Mouse (Mus musculus) skeletal muscle tissue, adult 2 months (tissue): ENCODE results near the gene Jpt1.
"Not testable (repeated sequence)": the region's sequence is repeated elsewhere in the genome, so short reads cannot be mapped to it uniquely, and the experiment has no call there.

Source experiments
- DNase-seq: peaks from one replicate; pipeline ENCODE4 v3.0.0-alpha.2; 2012; ENCODE audit warnings: low read depth, low spot score

The Jpt1 gene

GRCm38 (mm10) chr11:115475758-115476237 lies 38.4 kb downstream of the Jpt1 start:
- no peak for DNase-seq

GRCm38 (mm10) chr11:115475025-115475757 lies 39.0 kb downstream of the Jpt1 start, which contains the start of gene Armc7:
TSS of gene Armc7 (plus strand) at chr11:115475667.
- DNase-seq, result peak; percentile 87

- peak; percentile 91 for DNase-seq
These were observed 40.4 kb downstream of the Jpt1 start for GRCm38 (mm10) chr11:115473626-115474275.

GRCm38 (mm10) chr11:115472183-115472582 lies 42.0 kb downstream of the Jpt1 start:
- DNase-seq, result peak; percentile 36

GRCm38 (mm10) chr11:115467217-115467618 lies 47.0 kb downstream of the Jpt1 start:
- DNase-seq, result no peak

GRCm38 (mm10) chr11:115464851-115465250 lies 49.3 kb downstream of the Jpt1 start:
- DNase-seq, result no peak

- no peak for DNase-seq
These were observed 50.8 kb downstream of the Jpt1 start for GRCm38 (mm10) chr11:115463397-115463796.

GRCm38 (mm10) chr11:115462243-115462891 lies 51.8 kb downstream of the Jpt1 start, which contains the start of gene Slc16a5:
TSS of gene Slc16a5 (plus strand) at chr11:115462474.
- no peak for DNase-seq

GRCm38 (mm10) chr11:115461846-115462242 lies 52.3 kb downstream of the Jpt1 start:
- DNase-seq, result no peak

GRCm38 (mm10) chr11:115460976-115461375 lies 53.2 kb downstream of the Jpt1 start:
- no peak for DNase-seq

GRCm38 (mm10) chr11:115457405-115457804 lies 56.8 kb downstream of the Jpt1 start:
- no peak for DNase-seq

- DNase-seq, result no peak
These were observed 58.0 kb downstream of the Jpt1 start for GRCm38 (mm10) chr11:115456182-115456581.

GRCm38 (mm10) chr11:115455619-115456018 lies 58.6 kb downstream of the Jpt1 start:
- no peak for DNase-seq

- not testable (repeated sequence) for DNase-seq
These were observed 59.4 kb downstream of the Jpt1 start for GRCm38 (mm10) chr11:115454822-115455221.

- DNase-seq, result no peak
These were observed 60.9 kb downstream of the Jpt1 start for GRCm38 (mm10) chr11:115453306-115453705.

- DNase-seq, result no peak
These were observed 61.8 kb downstream of the Jpt1 start for GRCm38 (mm10) chr11:115452281-115452860.

- no peak for DNase-seq
These were observed 62.4 kb downstream of the Jpt1 start for GRCm38 (mm10) chr11:115451781-115452241.

- DNase-seq, result no peak
These were observed 64.0 kb downstream of the Jpt1 start for GRCm38 (mm10) chr11:115450176-115450575.

- no peak for DNase-seq
These were observed 65.2 kb downstream of the Jpt1 start for GRCm38 (mm10) chr11:115448998-115449397.

- no peak for DNase-seq
These were observed 66.1 kb downstream of the Jpt1 start for GRCm38 (mm10) chr11:115448075-115448474.
